Mouse (Mus musculus) bone marrow, adult 2 months (tissue): ENCODE data around the gene Hdhd3. TPM values are rescaled to one million over a fixed set of nuclear protein-coding genes. Genes with fewer than 3 reads are reported as not detected.
"Not testable (repeated sequence)": the region's sequence is repeated elsewhere in the genome, so short reads cannot be mapped to it uniquely, and the experiment has no call there.

Experiments used
- H3K27ac ChIP-seq: fragments of 200-500 bp; 2 replicates; pipeline ENCODE4 v1.5.1; 2012; ENCODE audit warnings: low read depth, mild to moderate bottlenecking, control low read depth, inconsistent platforms, low read length; ENCODE audit not compliant: control insufficient read depth, poor library complexity, insufficient read depth
- H3K4me1 ChIP-seq: fragments of 200-500 bp; 2 replicates; pipeline ENCODE4 v1.6.1; 2011; ENCODE audit warnings: low read length; ENCODE audit not compliant: control insufficient read depth, insufficient read depth
- H3K4me3 ChIP-seq: fragments of 200-500 bp; replicated peaks from 2 replicates; pipeline ENCODE3; 2011; ENCODE audit warnings: mild to moderate bottlenecking, low read depth, low read length, control low read depth; ENCODE audit not compliant: control insufficient read depth
- CTCF ChIP-seq: fragments of 200-500 bp; IDR thresholded peaks from 2 replicates; pipeline ENCODE4 v1.5.1; 2011; ENCODE audit warnings: low read length, control low read depth; ENCODE audit not compliant: control insufficient read depth, insufficient read depth
- POLR2A ChIP-seq: fragments of 200-500 bp; IDR thresholded peaks from 2 replicates; pipeline ENCODE4 v1.6.1; 2011; ENCODE audit warnings: low read depth, mild to moderate bottlenecking, control low read depth, low read length, borderline replicate concordance; ENCODE audit not compliant: control insufficient read depth
- WGBS: fragments of 180-500 bp; shearing (Covaris S2); methylation state at CpG from one replicate; pipeline ENCODE4 v1.1.7; 2018; 5-methylcytosine and 5-hydroxymethylcytosine counted together
- polyA plus RNA-seq: library from polyadenylated mRNA; stranded (reverse); fragments of >200 nt; gene quantifications from 2 replicates; pipeline ENCODE4 v1.2.4, GENCODE M21; 2011; ENCODE audit warnings: low replicate concordance; ENCODE audit not compliant: missing spikeins, insufficient read depth, insufficient read length

Hdhd3 gene
- polyA plus RNA-seq, 1 experiment = not detected

DNA sequence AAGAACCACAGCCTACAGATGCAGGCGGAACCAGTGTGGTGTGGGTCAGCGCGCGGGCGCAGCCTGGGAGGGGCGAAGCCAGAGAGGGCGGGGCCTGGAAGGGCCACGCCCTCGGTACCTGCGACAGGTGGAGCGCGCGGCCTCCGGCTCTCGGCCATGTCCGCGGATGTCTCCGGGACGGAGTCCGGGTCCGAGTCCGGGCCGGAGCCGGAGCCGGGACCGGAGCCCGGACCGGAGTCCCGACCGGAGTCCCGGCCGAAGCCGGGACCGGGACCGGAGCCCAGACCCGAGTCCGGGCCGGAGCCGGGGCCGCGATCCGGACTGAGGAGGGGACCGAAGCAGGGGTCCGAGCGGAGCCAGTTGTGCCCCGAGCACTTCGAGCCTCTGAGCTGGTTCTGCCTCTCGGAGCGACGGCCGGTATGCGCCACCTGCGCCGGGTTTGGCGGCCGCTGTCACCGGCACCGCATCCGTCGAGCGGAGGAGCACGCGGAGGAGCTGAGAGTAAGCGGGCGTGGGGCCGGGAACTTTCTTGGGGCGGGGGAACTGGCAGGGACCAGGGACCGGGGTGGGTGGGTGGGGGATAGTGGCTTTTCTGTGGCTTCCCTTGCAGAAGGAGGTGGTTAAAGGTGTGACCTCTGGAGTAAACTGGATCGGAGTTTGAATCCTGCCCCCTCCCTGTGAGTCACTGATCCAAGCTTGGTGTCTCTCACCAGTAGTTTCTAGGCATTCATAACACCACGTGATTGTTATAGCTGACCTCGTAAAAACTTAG lies 23.1 kb downstream of the Hdhd3 start, which contains the start of gene Bspry:
Gene Bspry (plus strand): TSS at position 117 of the 772 bp plus-strand sequence.
- TF ChIP-seq POLR2A (no peak), CTCF (no peak)
- Histone ChIP-seq H3K4me3 (peak within 1 kb of the TSS; percentile 21), H3K27ac (peak within 1 kb of the TSS; percentile 36; the same call in 1 of the 2 replicates), H3K4me1 (peaks cover 1% of the 10 kb centered on the region; the same call in 1 of the 2 replicates)
- WGBS = 1% methylated on average over 71 of the region's 71 CpGs

- not testable (repeated sequence) for H3K27ac ChIP-seq, H3K4me1 ChIP-seq
- TF ChIP-seq CTCF = 0 out of 2 replicates have a peak, but pooled peaks have one; percentile 6
- peak overlapping the region; percentile 21 for H3K4me3 ChIP-seq
- 10% methylated on average over 11 of the region's 11 CpGs for WGBS
Observed at GRCm38 (mm10) chr4:62479593-62479936, 23.7 kb downstream of the Hdhd3 start.

- H3K27ac ChIP-seq = no peak overlapping the region
Observed at GRCm38 (mm10) chr4:62477542-62478244, 25.6 kb downstream of the Hdhd3 start.

GRCm38 (mm10) chr4:62475793-62476192 lies 27.5 kb downstream of the Hdhd3 start:
- TF ChIP-seq CTCF (no peak), POLR2A (no peak)
- no peak overlapping the region for H3K27ac ChIP-seq
- WGBS = 60% methylated on average over 6 of the region's 6 CpGs
- no peak overlapping the region for H3K4me3 ChIP-seq
- H3K4me1 ChIP-seq = no peaks in the 10 kb centered on the region; the same call in 1 of the 2 replicates

More at GRCm38 (mm10) chr4:62477542-62478244, 25.6 kb downstream of the Hdhd3 start:
- H3K4me1 ChIP-seq = no peaks in the 10 kb centered on the region; the same call in 1 of the 2 replicates
- WGBS = 84% methylated on average over 6 of the region's 6 CpGs
- no peak overlapping the region for H3K4me3 ChIP-seq
- TF ChIP-seq CTCF (no peak), POLR2A (no peak)

- WGBS = 73% methylated on average over 2 of the region's 2 CpGs
Observed at GRCm38 (mm10) chr4:62475131-62475530, 28.1 kb downstream of the Hdhd3 start.

GRCm38 (mm10) chr4:62472071-62472470 lies 31.2 kb downstream of the Hdhd3 start:
- TF ChIP-seq POLR2A (no peak), CTCF (no peak)
- H3K4me3 ChIP-seq = no peak overlapping the region
- 87% methylated on average over 2 of the region's 2 CpGs for WGBS
- H3K27ac ChIP-seq = no peak overlapping the region
- peaks cover 1% of the 10 kb centered on the region; the same call in 1 of the 2 replicates for H3K4me1 ChIP-seq

More at GRCm38 (mm10) chr4:62475131-62475530, 28.1 kb downstream of the Hdhd3 start:
- H3K4me3 ChIP-seq = no peak overlapping the region
- H3K4me1 ChIP-seq = peaks cover 1% of the 10 kb centered on the region; the same call in 1 of the 2 replicates
- TF ChIP-seq CTCF = no peak
- no peak for TF ChIP-seq POLR2A
- H3K27ac ChIP-seq = no peak overlapping the region

- H3K27ac ChIP-seq = no peak within 1 kb of the TSS
- peak within 1 kb of the TSS; percentile 73 for H3K4me3 ChIP-seq
- 1% methylated on average over 30 of the region's 30 CpGs for WGBS
- no peak for TF ChIP-seq CTCF
- no peak; the same call in 1 of the 2 replicates for TF ChIP-seq POLR2A
- peaks cover 1% of the 10 kb centered on the region; the same call in 1 of the 2 replicates for H3K4me1 ChIP-seq
Observed at GRCm38 (mm10) chr4:62470598-62471051, 32.6 kb downstream of the Hdhd3 start, which contains the start of gene Wdr31. Wdr31 (minus strand) TSS chr4:62470896.

GRCm38 (mm10) chr4:62468158-62468557 lies 35.1 kb downstream of the Hdhd3 start:
- TF ChIP-seq CTCF (no peak), POLR2A (no peak)
- WGBS = 73% methylated on average over 1 of the region's 1 CpGs

More at GRCm38 (mm10) chr4:62468158-62468557, 35.1 kb downstream of the Hdhd3 start:
- H3K27ac ChIP-seq = no peak overlapping the region
- H3K4me3 ChIP-seq = no peak overlapping the region
- peaks cover 1% of the 10 kb centered on the region; the same call in 1 of the 2 replicates for H3K4me1 ChIP-seq
